Mouse (Mus musculus) stomach, embryonic 14.5 days (tissue): ENCODE measurements at regions not wholly inside any gene's neighbourhood (a gene's known extent, or its start where the extent isn't known, plus 50 kb on each side); places are given as distances from the start of the nearest gene placed in this dataset.

Experiments used
- ATAC-seq: fragments of 200-750 bp; cut with Nextera tagmentation; 2 replicates; pipeline ENCODE4 v1.8.0; 2017; ENCODE audit warnings: low read depth, moderate TSS enrichment; ENCODE audit not compliant: insufficient number of reproducible peaks, insufficient read depth, low FRiP score
- H3K27ac ChIP-seq: fragments of 300-500 bp; sonication (generic); 2 replicates; pipeline ENCODE4 v1.5.1; 2014; ENCODE audit warnings: mild to moderate bottlenecking, low read length, moderate library complexity, mixed read lengths
- H3K27me3 ChIP-seq: fragments of 300-500 bp; sonication (generic); 2 replicates; pipeline ENCODE4 v1.6.1; 2014; ENCODE audit warnings: low read length, control low read depth, mixed read lengths; ENCODE audit not compliant: control insufficient read depth, insufficient read depth
- H3K36me3 ChIP-seq: fragments of 300-500 bp; sonication (generic); 2 replicates; pipeline ENCODE4 v1.6.1; 2014; ENCODE audit warnings: mild to moderate bottlenecking, control low read depth, low read length, moderate library complexity, mixed read lengths; ENCODE audit not compliant: control insufficient read depth, insufficient read depth
- H3K4me1 ChIP-seq: fragments of 300-500 bp; sonication (generic); 2 replicates; pipeline ENCODE4 v1.6.1; 2014; ENCODE audit warnings: low read length, control low read depth, mixed read lengths; ENCODE audit not compliant: control insufficient read depth, insufficient read depth
- H3K4me2 ChIP-seq: fragments of 300-500 bp; sonication (generic); replicated peaks from 2 replicates; pipeline ENCODE4 v1.6.1; 2014; ENCODE audit warnings: low read depth, low read length, control low read depth
- H3K4me3 ChIP-seq: fragments of 300-500 bp; sonication (generic); 2 replicates; pipeline ENCODE4 v1.5.1; 2014; ENCODE audit warnings: low read depth, low read length, control low read depth
- H3K9ac ChIP-seq: fragments of 300-500 bp; sonication (generic); replicated peaks from 2 replicates; pipeline ENCODE4 v1.6.1; 2014; ENCODE audit warnings: low read depth, mild to moderate bottlenecking, control low read depth, low read length, moderate library complexity, mixed read lengths
- H3K9me3 ChIP-seq: fragments of 300-500 bp; sonication (generic); 2 replicates; pipeline ENCODE4 v1.6.1; 2016; ENCODE audit warnings: low read depth, low read length, control low read depth; ENCODE audit not compliant: control insufficient read depth
- WGBS: fragments of 180-500 bp; shearing (Covaris S2); extraction: QIAGEN DNeasy Blood & Tissue Kit; methylation state at CpG from one replicate; pipeline ENCODE4 v1.1.7; 2014; 5-methylcytosine and 5-hydroxymethylcytosine counted together

DNA sequence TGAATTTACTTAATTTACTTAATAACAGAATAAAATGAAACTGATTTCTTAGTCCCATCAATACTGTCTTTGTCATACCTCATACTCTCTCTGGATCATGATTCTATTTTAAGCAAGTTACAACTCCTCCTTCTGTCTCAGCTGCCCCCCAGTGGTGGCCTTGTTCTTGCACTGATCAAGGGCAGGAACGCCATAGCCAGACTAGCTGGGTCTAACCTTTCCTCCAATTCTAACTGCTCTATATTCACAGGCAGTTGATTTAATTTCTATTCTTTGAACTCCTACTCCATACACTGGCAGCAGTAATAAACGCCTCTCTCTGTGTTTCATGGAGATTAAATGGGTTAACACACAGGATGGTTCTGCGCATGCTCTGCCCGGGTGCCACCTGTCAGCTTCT lies 87.9 kb upstream of the Rnf219 start:
- WGBS = 74% methylated on average over 4 of the region's 4 CpGs
- Histone ChIP-seq H3K27ac (no peak overlapping the region), H3K36me3 (no peaks in the 10 kb centered on the region), H3K9ac (no peak overlapping the region), H3K27me3 (no peaks in the 10 kb centered on the region), H3K4me3 (no peak overlapping the region), H3K4me2 (no peak overlapping the region), H3K9me3 (no peaks in the 10 kb centered on the region), H3K4me1 (no peaks in the 10 kb centered on the region)
- ATAC-seq = no peak

DNA sequence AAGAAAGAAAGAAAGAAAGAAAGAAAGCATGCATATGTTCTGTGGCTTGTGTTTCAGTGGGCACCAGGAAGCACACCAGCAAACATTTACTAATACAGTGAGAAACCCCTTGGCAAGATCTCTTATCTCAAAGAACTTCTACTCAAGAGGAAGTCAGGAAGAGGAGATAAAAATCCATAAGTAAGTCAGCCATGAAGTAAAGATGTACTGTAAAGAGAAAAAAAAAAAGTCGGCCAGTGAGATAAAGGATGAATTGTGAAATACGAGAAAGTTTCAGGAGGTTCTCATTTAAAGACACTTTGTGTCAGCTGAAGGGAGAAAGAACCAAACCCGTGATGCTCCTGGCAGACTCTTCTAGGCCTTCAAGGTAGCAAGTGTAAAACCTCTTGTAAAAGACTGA lies 72.4 kb upstream of the Rnf219 start:
- Histone ChIP-seq H3K27me3 (no peaks in the 10 kb centered on the region), H3K9ac (no peak overlapping the region), H3K36me3 (no peaks in the 10 kb centered on the region), H3K27ac (no peak overlapping the region), H3K4me3 (no peak overlapping the region), H3K9me3 (no peaks in the 10 kb centered on the region), H3K4me1 (no peaks in the 10 kb centered on the region), H3K4me2 (no peak overlapping the region)
- no peak for ATAC-seq
- 81% methylated on average over 3 of the region's 3 CpGs for WGBS
